Mouse (Mus musculus) ES-E14 (cell line): ENCODE results near the gene Fgf10.

Source experiments
- CHD2 ChIP-seq: IDR thresholded peaks from 2 replicates; pipeline ENCODE4 v1.6.1; 2014; ENCODE audit warnings: mild to moderate bottlenecking, low read depth, low read length, inconsistent platforms
- HCFC1 ChIP-seq: IDR thresholded peaks from 2 replicates; pipeline ENCODE4 v1.6.1; 2012; ENCODE audit warnings: low read length, inconsistent platforms, borderline replicate concordance; ENCODE audit not compliant: insufficient read depth
- MAFK ChIP-seq: IDR thresholded peaks from 2 replicates; pipeline ENCODE4 v1.6.1; 2014; ENCODE audit warnings: mild to moderate bottlenecking, low read depth, low read length, inconsistent platforms; ENCODE audit not compliant: insufficient read depth
- ZC3H11A ChIP-seq: IDR thresholded peaks from 2 replicates; pipeline ENCODE4 v1.6.1; 2012; ENCODE audit warnings: low read depth, mild to moderate bottlenecking, inconsistent platforms, low read length, borderline replicate concordance
- ZNF384 ChIP-seq: IDR thresholded peaks from 2 replicates; pipeline ENCODE4 v1.6.1; 2012; ENCODE audit warnings: low read depth, low read length, inconsistent platforms

DNA sequence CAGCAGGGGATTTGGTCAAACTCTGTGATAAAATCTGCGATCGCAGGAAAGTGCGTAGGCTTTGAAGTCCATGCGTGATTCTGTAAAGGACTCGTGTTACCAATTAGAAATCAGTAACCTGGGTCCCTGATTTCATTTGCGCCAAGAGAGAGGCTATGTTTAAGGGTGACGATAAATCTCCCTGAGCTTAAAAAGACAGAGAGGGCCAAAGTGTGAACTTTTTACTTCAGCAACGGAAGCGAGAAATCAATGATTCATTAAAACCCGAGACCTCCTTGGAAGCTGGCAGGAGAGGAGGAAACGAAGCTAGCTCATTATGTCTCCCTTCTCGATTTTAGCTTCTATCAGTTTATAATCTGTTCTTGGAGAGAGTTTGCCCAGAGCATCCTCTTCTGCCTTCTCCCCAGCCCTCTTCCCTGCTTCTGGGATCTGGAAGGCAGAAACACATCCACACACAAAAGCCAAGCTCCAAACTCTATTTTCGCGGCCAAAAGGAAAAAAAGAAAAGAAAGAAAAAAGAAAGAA, 44.1 kb downstream of the Fgf10 start:
- TF ChIP-seq ZNF384 = no peak
- no peak for TF ChIP-seq CHD2
- TF ChIP-seq MAFK = no peak
- no peak for TF ChIP-seq HCFC1
- no peak for TF ChIP-seq ZC3H11A
